Mouse (Mus musculus): ENCODE results near the gene Sp2. TPM values are rescaled to one million over a fixed set of nuclear protein-coding genes. Genes with fewer than 3 reads are reported as not detected.

Sp2 gene
- total and polyA plus RNA-seq, 3 experiments: 15.4 to 19.3 (median 18.6) TPM

GRCm38 (mm10) chr11:96970341-96970740 lies 12.4 kb downstream of the Sp2 start:
- DNase-seq: no peak

- peak; percentile 56 for DNase-seq
Measured at GRCm38 (mm10) chr11:96969746-96970145, 13.0 kb downstream of the Sp2 start.

DNA sequence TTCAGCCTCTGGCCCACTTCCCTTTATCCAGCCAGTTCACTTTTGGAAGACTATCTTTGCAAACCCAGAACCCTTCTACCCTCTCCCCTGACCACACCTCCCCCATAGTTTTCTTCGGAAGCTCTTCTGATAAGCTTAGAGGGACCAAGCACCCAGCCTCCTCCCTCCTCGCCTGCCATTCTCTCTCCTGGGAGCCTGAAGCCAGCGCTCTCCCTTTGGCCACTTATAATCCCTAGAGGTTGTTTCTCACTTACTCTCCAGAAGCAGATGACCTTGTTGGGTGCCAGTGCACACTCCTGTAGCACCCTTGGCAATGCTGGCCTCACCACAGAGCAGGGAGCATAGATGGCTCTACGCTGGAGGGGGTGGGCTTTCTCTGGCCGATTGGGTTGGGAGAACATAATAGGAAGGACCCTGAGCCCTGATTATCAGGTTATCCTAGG lies 13.5 kb downstream of the Sp2 start:
- DNase-seq: no peak

- no peak for DNase-seq
Measured at GRCm38 (mm10) chr11:96968476-96968875, 14.3 kb downstream of the Sp2 start.

GRCm38 (mm10) chr11:96967544-96968269 lies 15.1 kb downstream of the Sp2 start:
- DNase-seq: no peak

GRCm38 (mm10) chr11:96966914-96967543 lies 15.7 kb downstream of the Sp2 start:
- peak; percentile 35 for DNase-seq

DNA sequence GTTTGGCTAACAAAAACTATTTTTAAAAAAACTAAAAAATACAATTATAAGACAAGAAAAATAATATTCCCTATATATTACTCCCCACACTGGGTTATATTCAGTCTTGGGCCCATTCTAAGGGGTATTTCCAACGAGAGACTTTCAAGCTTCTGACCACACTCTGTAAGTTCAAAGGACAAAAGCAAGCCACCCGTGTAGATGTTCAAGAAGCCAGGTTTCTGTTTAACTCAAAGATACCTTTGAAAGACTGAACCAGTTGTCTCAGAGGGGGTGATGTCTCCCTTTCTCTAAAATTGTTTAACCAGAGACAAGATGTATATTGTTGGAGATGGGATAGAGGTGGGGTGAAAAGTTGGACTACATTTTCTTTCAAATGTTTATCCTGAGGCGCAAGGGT lies 16.6 kb downstream of the Sp2 start:
- DNase-seq: no peak

- DNase-seq: peak; percentile 90
Measured at GRCm38 (mm10) chr11:96963580-96963979, 19.2 kb downstream of the Sp2 start.

DNA sequence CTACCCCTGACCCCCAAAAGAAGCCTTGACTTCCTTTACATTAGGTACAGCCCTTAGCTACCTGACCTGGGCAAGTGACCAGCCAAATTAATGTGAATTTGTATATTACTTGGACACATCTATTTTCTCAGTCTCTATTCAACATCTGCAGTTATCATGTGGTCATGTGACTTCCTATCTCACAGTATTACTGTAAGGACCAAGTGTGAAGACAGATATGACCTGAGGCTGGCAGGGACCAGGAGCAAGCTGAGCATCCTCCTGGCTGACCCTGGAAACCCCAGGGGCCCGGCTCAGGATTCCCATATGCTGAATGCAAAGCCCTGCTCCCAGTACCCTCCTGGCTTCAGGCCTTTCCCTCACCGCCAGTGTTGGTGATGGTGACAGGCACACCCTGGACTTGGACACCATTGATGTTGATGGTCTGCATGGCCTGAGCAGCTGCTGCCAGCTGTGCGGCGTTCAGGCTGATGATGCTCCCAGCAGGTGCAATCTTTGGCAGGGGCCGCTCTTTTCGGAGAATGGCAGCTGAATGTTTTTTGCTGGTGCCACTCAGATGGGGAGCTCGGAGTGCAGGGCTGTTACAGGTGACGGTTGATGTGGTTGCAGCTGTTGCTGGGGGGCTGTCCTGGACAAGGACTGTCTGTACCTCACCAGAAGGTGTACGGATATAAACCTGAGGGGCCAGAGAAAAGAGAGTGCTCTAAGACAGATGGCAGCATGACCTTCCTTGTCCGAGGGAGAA lies 25.5 kb downstream of the Sp2 start:
- no peak for DNase-seq

DNA sequence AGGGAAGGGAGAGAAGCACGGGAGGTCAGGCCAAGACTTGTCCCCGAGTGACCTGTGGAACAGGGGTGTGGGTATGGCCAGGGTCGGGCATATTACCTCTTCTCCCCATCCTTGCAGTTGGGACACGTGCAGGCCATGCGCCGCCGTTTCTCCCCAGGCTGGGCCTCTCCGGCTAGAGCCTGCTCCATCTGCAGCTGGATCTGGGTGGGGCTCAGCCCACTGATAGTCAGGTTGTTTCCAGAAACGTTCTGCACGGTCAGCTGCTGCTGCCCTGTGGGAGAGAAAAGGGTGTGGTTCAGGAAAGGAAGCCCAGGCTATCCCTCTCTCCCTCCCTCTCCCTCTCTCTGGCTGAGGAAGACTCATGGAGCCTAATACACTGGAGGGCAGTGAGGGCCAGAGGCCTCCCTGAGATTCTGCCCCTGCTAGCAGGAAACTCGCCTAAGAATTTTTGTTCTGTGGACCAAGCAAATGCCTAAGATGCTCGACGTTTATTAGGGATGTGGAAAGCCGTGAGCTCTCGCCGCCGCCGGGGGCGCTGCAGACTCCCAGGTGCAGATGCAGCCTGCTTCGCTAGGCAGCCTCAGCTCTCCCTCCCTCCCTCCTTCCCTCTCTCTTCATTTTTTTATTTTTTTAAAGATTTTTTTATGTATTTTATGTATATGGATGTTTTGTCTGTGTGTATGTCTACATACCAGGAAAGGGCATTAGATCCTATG lies 26.6 kb downstream of the Sp2 start:
- DNase-seq: no peak

GRCm38 (mm10) chr11:96955094-96955493 lies 27.7 kb downstream of the Sp2 start:
- DNase-seq: no peak

- DNase-seq: no peak
Measured at GRCm38 (mm10) chr11:96952896-96953295, 29.9 kb downstream of the Sp2 start.

- no peak for DNase-seq
Measured at GRCm38 (mm10) chr11:96952426-96952825, 30.3 kb downstream of the Sp2 start.

GRCm38 (mm10) chr11:96950767-96951166 lies 32.0 kb downstream of the Sp2 start:
- DNase-seq: no peak

- DNase-seq: no peak
Measured at GRCm38 (mm10) chr11:96947849-96948248, 34.9 kb downstream of the Sp2 start.

DNA sequence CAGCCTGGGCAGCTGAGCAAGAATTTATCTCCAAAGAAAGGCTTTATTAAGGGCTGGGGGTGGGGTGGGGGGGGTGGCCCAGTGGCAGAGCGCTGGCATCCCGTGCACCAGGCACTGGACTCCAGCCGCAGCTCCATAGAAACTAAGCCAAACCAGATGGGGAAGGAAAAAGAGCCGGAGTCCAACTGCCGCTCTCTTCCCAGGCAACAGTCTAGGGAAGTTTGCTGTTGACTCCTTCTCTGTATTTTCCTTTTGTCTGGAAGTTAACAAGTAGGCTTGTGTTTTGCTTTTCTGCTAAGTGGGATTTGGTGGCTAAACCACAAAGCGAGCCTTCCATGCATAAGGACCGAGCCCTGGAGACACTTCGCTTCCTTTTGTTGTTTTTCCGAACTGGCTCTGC lies 36.3 kb downstream of the Sp2 start:
- no peak for DNase-seq

GRCm38 (mm10) chr11:96944844-96945580 lies 37.7 kb downstream of the Sp2 start:
- DNase-seq: no peak

- peak; percentile 97 for DNase-seq
Measured at GRCm38 (mm10) chr11:96943746-96944304, 38.9 kb downstream of the Sp2 start, which contains the start of gene Pnpo. Gene Pnpo (minus strand): TSS chr11:96943986.

GRCm38 (mm10) chr11:96941989-96942590 lies 40.7 kb downstream of the Sp2 start:
- no peak for DNase-seq

DNA sequence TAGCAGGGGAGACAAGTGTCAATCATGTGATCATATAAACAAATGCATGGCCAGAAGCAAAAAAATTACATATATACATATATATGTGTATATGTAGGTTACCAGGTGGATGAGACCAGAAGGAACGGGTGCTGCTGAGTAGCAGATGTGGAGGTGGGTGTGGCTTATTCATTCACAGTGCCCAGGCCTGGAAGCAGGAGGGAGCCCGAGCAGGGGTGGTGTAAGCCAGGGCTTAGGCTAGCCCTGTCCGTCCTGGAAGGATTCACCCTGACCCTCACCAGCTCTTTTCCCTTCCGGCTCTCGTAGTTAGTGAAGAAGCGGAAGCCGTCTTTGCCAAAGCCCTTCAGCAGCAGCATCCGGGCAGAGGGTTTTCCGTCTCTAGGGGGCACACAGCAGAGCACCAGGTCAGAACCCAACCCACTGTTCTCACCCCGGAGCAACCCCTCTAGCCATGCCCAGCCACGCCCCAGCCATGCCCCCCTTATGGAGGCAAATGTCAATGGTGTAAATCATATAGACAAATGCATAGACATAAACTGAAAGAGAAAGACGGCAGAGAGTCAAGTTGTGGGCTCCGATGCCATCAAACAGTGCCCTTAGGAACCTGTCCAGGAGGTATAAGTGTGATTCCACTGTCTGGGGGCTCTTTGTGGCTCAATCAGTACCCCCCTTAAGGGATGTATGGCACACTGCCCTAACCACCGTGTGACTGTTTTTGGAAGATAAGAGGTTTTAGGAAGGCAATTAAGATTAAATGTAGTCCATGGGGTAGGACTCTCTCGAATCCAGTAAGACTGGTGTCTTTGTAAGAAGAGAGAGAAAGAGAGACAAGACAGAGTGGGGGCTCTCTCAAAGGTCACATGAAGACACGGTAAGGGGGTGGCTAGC lies 41.9 kb downstream of the Sp2 start:
- no peak for DNase-seq

Measured in adrenal gland, adult 2 months (tissue).